Mouse (Mus musculus) layer of hippocampus, postnatal 10 days (tissue): ENCODE measurements around the gene Plppr2. TPM values are rescaled to one million over a fixed set of nuclear protein-coding genes. Genes with fewer than 3 reads are reported as not detected.

ENCODE experiments used
- DNase-seq, 2 experiments: peaks; one replicate each; pipeline ENCODE4 v3.0.0; 2021; ENCODE audit warnings: low spot score in 2 of 2
- long read RNA-seq: library from polyadenylated mRNA; stranded (forward); transcript quantifications from one replicate; pipeline ENCODE4 v2.0.0, GENCODE M21; 2023
- total RNA-seq, 2 experiments: library from RNA; stranded (reverse); gene quantifications; 2 replicates each; pipeline ENCODE4 v1.2.3; 2021

Gene Plppr2
- total RNA-seq: 100 to 1,000 TPM; 312 to 317 TPM
- long read RNA-seq, transcript Plppr2-201 (10 exons, 2,626 nt): major isoform, 67 of 293 reads
- long read RNA-seq, partial matches to known transcripts: 144 of 293 reads
- long read RNA-seq, other reads (novel, unspliced or antisense): 78 of 293 reads

- peak; percentile 96 to 97 for DNase-seq
These were observed at the start of gene Plppr2 for GRCm38 (mm10) chr9:21936692-21937570. Gene Plppr2 (plus strand): TSS chr9:21937033.

- DNase-seq: no peak
These were observed 47.6 kb upstream of the Plppr2 start for GRCm38 (mm10) chr9:21889229-21889628.

GRCm38 (mm10) chr9:21901223-21901820 is 35.5 kb upstream of the Plppr2 start:
- peak; percentile 76 to 80 for DNase-seq

- no peak for DNase-seq
These were observed 32.8 kb upstream of the Plppr2 start for GRCm38 (mm10) chr9:21904031-21904430.

- DNase-seq: no peak
These were observed 28.6 kb upstream of the Plppr2 start for GRCm38 (mm10) chr9:21908216-21908615.

GRCm38 (mm10) chr9:21909474-21910223 is 27.2 kb upstream of the Plppr2 start:
- no peak for DNase-seq

GRCm38 (mm10) chr9:21916851-21917492 is 19.9 kb upstream of the Plppr2 start:
- DNase-seq: peak in 1 of 2 experiments; percentile 27

- peak; percentile 73 to 78 for DNase-seq
These were observed 19.3 kb upstream of the Plppr2 start for GRCm38 (mm10) chr9:21917493-21918034.

- DNase-seq: peak; percentile 86 to 91
These were observed 18.7 kb upstream of the Plppr2 start, which contains the start of gene Rab3d for GRCm38 (mm10) chr9:21918035-21918592. Gene Rab3d (minus strand): TSS chr9:21918192.

GRCm38 (mm10) chr9:21918692-21919384 is 18.0 kb upstream of the Plppr2 start:
- peak in 1 of 2 experiments; percentile 22 for DNase-seq

- no peak for DNase-seq
These were observed 13.8 kb upstream of the Plppr2 start for GRCm38 (mm10) chr9:21923036-21923435.

GRCm38 (mm10) chr9:21923490-21924098 is 13.2 kb upstream of the Plppr2 start:
- no peak for DNase-seq

- DNase-seq: no peak
These were observed 12.7 kb upstream of the Plppr2 start for GRCm38 (mm10) chr9:21924099-21924493.

GRCm38 (mm10) chr9:21925034-21925433 is 11.8 kb upstream of the Plppr2 start:
- DNase-seq: no peak

GRCm38 (mm10) chr9:21925506-21925905 is 11.3 kb upstream of the Plppr2 start:
- DNase-seq: no peak

- DNase-seq: no peak
These were observed 10.7 kb upstream of the Plppr2 start for GRCm38 (mm10) chr9:21926155-21926554.

GRCm38 (mm10) chr9:21926784-21927183 is 10.0 kb upstream of the Plppr2 start:
- DNase-seq: peak in 1 of 2 experiments; percentile 27

- DNase-seq: peak; percentile 85 to 88
These were observed 9.6 kb upstream of the Plppr2 start, which contains the start of the genes Ccdc159 and Tmem205 for GRCm38 (mm10) chr9:21927208-21927753. Gene Ccdc159 (plus strand): TSS chr9:21927471. Gene Tmem205 (minus strand): TSS chr9:21927556.

- no peak for DNase-seq
These were observed 7.6 kb upstream of the Plppr2 start for GRCm38 (mm10) chr9:21929208-21929607.
